Mouse (Mus musculus) liver, embryonic 14.5 days (tissue): ENCODE measurements at regions not wholly inside any gene's neighbourhood (a gene's known extent, or its start where the extent isn't known, plus 50 kb on each side); places are given as distances from the start of the nearest gene placed in this dataset.

Source experiments
- ATAC-seq: fragments of 200-750 bp; cut with Nextera tagmentation; 2 replicates; pipeline ENCODE4 v1.8.0; 2017; ENCODE audit warnings: moderate number of reproducible peaks, mild to moderate bottlenecking, moderate library complexity; ENCODE audit not compliant: insufficient read depth
- DNase-seq, 3 experiments: peaks; one replicate each; pipeline ENCODE4 v3.0.0-alpha.2; 2012 to 2013; ENCODE audit warnings: low read depth in 3 of 3, low spot score in 3 of 3
- H3K27ac ChIP-seq: fragments of 300-500 bp; sonication (generic); 2 replicates; pipeline ENCODE4 v1.5.1; 2014; ENCODE audit warnings: moderate library complexity, mild to moderate bottlenecking, control low read depth, inconsistent platforms
- H3K27me3 ChIP-seq: fragments of 300-500 bp; sonication (generic); 2 replicates; pipeline ENCODE4 v1.6.1; 2014; ENCODE audit warnings: mild to moderate bottlenecking, low read length, moderate library complexity; ENCODE audit not compliant: control insufficient read depth, insufficient read depth
- H3K36me3 ChIP-seq: fragments of 300-500 bp; sonication (generic); replicated peaks from 2 replicates; pipeline ENCODE4 v1.6.1; 2014; ENCODE audit warnings: low read depth; ENCODE audit not compliant: control insufficient read depth, insufficient read depth
- H3K4me1 ChIP-seq, 2 experiments: fragments of 200-500 bp in 1 of 2; fragments of 300-500 bp in 1 of 2; sonication (generic) in 1 of 2; replicated peaks; 2 replicates each; pipeline ENCODE4 v1.6.1; 2012 to 2014; ENCODE audit warnings: antibody characterized with exemption in 1 of 2, inconsistent platforms in 1 of 2, low read length in 1 of 2; ENCODE audit not compliant: control insufficient read depth in 2 of 2, insufficient read depth in 2 of 2
- H3K4me2 ChIP-seq: fragments of 300-500 bp; sonication (generic); 2 replicates; pipeline ENCODE4 v1.6.1; 2014; ENCODE audit warnings: low read depth, mild to moderate bottlenecking, control low read depth, moderate library complexity
- H3K4me3 ChIP-seq, 2 experiments: fragments of 200-500 bp in 1 of 2; fragments of 300-500 bp in 1 of 2; sonication (generic) in 1 of 2; 2 replicates each; pipeline ENCODE4 v1.5.1; 2012 to 2014; ENCODE audit warnings: low read depth in 2 of 2, low read length in 2 of 2, mild to moderate bottlenecking in 2 of 2, control low read depth in 1 of 2, inconsistent platforms in 1 of 2, moderate library complexity in 1 of 2; ENCODE audit not compliant: insufficient read depth in 1 of 2
- H3K9ac ChIP-seq: fragments of 300-500 bp; sonication (generic); replicated peaks from 2 replicates; pipeline ENCODE4 v1.6.1; 2014; ENCODE audit warnings: mild to moderate bottlenecking, control low read depth, moderate library complexity
- H3K9me3 ChIP-seq: fragments of 300-500 bp; sonication (generic); 2 replicates; pipeline ENCODE4 v1.6.1; 2016; ENCODE audit warnings: low read length, mixed read lengths; ENCODE audit not compliant: control insufficient read depth
- CTCF ChIP-seq: IDR thresholded peaks from 2 replicates; pipeline ENCODE4 v1.5.1; 2016; ENCODE audit warnings: antibody characterized with exemption, low read depth, control low read depth
- EP300 ChIP-seq: IDR thresholded peaks from 2 replicates; pipeline ENCODE4 v1.6.1; 2016; ENCODE audit warnings: antibody characterized with exemption, low read depth
- WGBS: fragments of 180-500 bp; shearing (Covaris S2); extraction: QIAGEN DNeasy Blood & Tissue Kit; methylation state at CpG from one replicate; pipeline ENCODE4 v1.1.7; 2014; ENCODE audit not compliant: insufficient replicate concordance; 5-methylcytosine and 5-hydroxymethylcytosine counted together

DNA sequence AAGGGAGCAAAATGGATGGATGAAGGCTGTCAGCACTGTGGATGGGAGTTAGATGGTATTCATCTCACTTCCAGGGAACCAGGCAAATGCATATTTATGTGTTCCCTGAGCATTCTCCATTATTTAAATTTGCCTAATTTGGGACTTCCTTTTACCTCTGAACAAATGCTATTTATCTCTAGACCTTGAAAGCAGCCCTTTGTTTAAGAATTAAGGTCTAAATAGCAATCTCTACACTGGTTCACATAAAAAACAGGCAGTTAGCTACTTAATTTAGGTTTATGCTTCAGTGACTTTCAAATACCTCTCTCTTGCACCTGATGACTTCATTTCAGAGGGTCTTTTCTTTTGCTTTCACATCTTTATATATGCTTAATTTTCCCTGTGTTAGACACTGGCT lies 543.2 kb upstream of the Lmcd1 start:
- H3K36me3 ChIP-seq: no peaks in the 10 kb centered on the region
- TF ChIP-seq CTCF (no peak), EP300 (no peak)
- no peak overlapping the region for H3K4me3 ChIP-seq
- H3K4me1 ChIP-seq: no peaks in the 10 kb centered on the region
- no peak for ATAC-seq
- H3K27me3 ChIP-seq: no peaks in the 10 kb centered on the region
- no peak overlapping the region for H3K27ac ChIP-seq
- H3K9ac ChIP-seq: no peak overlapping the region
- no peaks in the 10 kb centered on the region for H3K9me3 ChIP-seq
- DNase-seq: no peak
- no peak overlapping the region for H3K4me2 ChIP-seq

DNA sequence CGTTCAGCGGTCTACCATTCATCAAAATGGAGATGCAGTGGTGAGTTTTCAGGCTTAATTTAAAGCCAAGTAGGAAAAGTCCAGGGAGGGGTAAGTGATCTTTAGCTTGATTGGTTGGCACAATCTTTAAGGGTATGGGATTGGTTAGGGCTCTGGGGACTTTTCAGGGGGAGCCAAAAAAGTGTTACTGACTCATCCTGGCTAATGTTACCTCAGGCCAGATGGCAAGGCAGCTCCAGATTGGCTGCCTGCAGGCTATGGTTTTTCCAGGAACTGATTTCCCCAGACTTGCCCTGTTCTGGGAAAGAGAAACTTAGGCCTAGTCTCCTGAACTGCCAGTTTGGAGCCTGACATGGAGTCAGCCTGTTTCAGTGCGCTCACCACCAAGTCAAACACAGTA lies 539.6 kb upstream of the Lmcd1 start:
- WGBS: 66% methylated on average over 3 of the region's 3 CpGs

DNA sequence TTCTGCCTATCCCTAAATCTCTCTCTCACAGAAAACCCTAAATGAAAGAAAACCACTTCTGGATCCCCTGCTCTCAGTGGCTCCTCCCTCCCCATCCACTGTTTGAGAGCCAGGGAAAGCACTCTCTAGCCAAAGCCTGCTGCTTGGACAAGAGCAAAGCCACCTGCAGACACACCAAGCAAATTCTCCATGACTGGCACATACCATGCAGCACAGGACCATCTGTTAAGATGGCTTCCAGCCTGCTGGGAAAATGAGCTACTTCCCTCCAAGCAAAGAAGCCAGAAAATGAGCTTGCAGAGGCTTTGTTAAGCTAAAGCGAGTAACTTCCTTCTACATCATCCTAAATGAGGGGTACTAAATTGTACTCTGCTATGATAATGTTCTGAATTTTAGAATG lies 534.6 kb upstream of the Lmcd1 start:
- no peak for TF ChIP-seq CTCF
- no peak for TF ChIP-seq EP300
- no peak overlapping the region for H3K4me2 ChIP-seq
- no peaks in the 10 kb centered on the region for H3K9me3 ChIP-seq
- H3K27ac ChIP-seq: no peak overlapping the region
- ATAC-seq (no peak), DNase-seq (no peak)
- no peaks in the 10 kb centered on the region for H3K36me3 ChIP-seq
- no peaks in the 10 kb centered on the region for H3K4me1 ChIP-seq
- no peaks in the 10 kb centered on the region for H3K27me3 ChIP-seq
- no peak overlapping the region for H3K4me3 ChIP-seq
- H3K9ac ChIP-seq: no peak overlapping the region
- 44% methylated on average over 1 of the region's 1 CpGs for WGBS

More for the DNA sequence above, 539.6 kb upstream of the Lmcd1 start:
- DNase-seq (no peak), ATAC-seq (no peak)
- no peaks in the 10 kb centered on the region for H3K9me3 ChIP-seq
- TF ChIP-seq EP300: no peak
- H3K4me1 ChIP-seq: no peaks in the 10 kb centered on the region
- H3K27ac ChIP-seq: no peak overlapping the region
- H3K4me2 ChIP-seq: no peak overlapping the region
- H3K9ac ChIP-seq: no peak overlapping the region
- no peaks in the 10 kb centered on the region for H3K27me3 ChIP-seq
- no peak overlapping the region for H3K4me3 ChIP-seq
- H3K36me3 ChIP-seq: no peaks in the 10 kb centered on the region

DNA sequence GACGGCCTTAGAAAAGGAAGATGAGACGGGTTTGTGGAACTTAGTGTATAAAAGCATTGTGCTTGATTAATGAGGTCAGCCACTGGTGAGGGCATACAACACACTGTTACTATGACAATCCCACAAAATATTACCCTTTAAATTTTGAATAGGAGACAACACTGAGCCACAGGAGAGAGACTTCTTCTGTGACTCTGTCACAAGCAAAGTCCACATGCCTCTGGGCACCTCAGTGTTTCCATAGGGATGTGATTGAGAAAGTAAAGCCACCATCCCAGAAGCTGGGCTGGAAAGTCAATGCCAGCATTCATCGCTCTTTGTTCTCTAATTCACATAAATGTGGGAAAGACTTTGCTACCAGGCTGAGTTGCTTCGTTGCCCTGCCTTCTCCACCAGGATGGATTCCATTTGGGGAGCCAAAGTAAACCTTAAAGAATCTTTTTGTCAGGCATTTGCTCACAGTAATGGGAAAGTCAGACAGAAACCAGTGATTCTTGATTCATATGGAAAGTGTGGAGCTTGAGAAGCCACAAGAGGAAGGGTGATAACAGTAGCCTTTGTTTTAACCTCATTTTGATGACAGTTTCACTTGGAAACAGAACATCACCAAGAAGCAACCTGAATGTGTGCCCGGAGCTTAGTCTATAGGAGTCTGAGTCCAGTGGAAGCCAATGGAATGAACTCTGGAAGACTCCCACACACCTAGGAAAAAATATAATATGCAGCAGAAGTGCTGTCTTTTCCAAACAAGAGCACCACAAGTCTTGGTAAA lies 491.7 kb upstream of the Lmcd1 start:
- H3K4me2 ChIP-seq: no peak overlapping the region
- H3K9me3 ChIP-seq: no peaks in the 10 kb centered on the region
- H3K4me1 ChIP-seq: no peaks in the 10 kb centered on the region
- H3K27me3 ChIP-seq: no peaks in the 10 kb centered on the region
- ATAC-seq (no peak), DNase-seq (no peak)
- H3K4me3 ChIP-seq: no peak overlapping the region
- H3K9ac ChIP-seq: no peak overlapping the region
- TF ChIP-seq CTCF: no peak
- TF ChIP-seq EP300: no peak
- WGBS: 56% methylated on average over 5 of the region's 5 CpGs
- H3K36me3 ChIP-seq: no peaks in the 10 kb centered on the region
- H3K27ac ChIP-seq: no peak overlapping the region

DNA sequence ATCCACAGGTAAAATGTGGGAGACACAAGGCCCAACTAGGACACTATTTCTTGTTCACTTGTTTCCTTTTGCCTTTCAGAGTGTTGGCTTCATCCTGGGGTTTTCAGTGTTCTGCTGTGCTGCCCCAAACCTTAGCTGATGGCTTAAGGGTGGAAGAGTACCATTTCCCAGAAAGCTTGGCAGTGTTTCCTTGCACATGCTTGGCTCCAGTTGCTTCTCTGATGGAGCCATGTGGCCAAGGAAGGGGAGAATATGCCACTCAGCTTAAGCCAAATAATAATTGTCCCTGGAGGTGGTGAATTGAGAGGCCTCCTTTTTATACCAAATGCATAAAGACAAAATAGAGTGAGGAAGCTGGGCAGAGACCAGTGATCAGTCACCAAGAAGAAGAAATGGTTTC lies 464.9 kb upstream of the Lmcd1 start:
- no peaks in the 10 kb centered on the region for H3K9me3 ChIP-seq
- no peak overlapping the region for H3K9ac ChIP-seq
- H3K4me3 ChIP-seq: no peak overlapping the region
- H3K27me3 ChIP-seq: no peaks in the 10 kb centered on the region
- no peak for DNase-seq
- H3K4me2 ChIP-seq: no peak overlapping the region
- ATAC-seq: no peak
- no peak overlapping the region for H3K27ac ChIP-seq
- H3K36me3 ChIP-seq: no peaks in the 10 kb centered on the region
- TF ChIP-seq EP300 (no peak), CTCF (no peak)
- no peaks in the 10 kb centered on the region for H3K4me1 ChIP-seq
